Mouse (Mus musculus) limb, embryonic 15.5 days (tissue): ENCODE data around the gene Gdf11. TPM values are rescaled to one million over a fixed set of nuclear protein-coding genes. Genes with fewer than 3 reads are reported as not detected.

Experiments used
- ATAC-seq: fragments of 200-750 bp; cut with Nextera tagmentation; 2 replicates; pipeline ENCODE4 v1.8.0; 2017; ENCODE audit warnings: low read depth, moderate TSS enrichment; ENCODE audit not compliant: insufficient number of reproducible peaks, low FRiP score, low TSS enrichment
- H3K27ac ChIP-seq: fragments of 300-500 bp; sonication (generic); 2 replicates; pipeline ENCODE4 v1.5.1; 2015; ENCODE audit warnings: moderate library complexity, mild to moderate bottlenecking, inconsistent platforms
- H3K27me3 ChIP-seq: fragments of 300-500 bp; sonication (generic); 2 replicates; pipeline ENCODE4 v1.6.1; 2015; ENCODE audit warnings: inconsistent platforms
- H3K36me3 ChIP-seq: fragments of 300-500 bp; sonication (generic); 2 replicates; pipeline ENCODE4 v1.6.1; 2015; ENCODE audit warnings: inconsistent platforms
- H3K4me1 ChIP-seq: fragments of 300-500 bp; sonication (generic); 2 replicates; pipeline ENCODE4 v1.6.1; 2015; ENCODE audit warnings: inconsistent platforms
- H3K4me2 ChIP-seq: fragments of 300-500 bp; sonication (generic); 2 replicates; pipeline ENCODE4 v1.6.1; 2015; ENCODE audit warnings: mild to moderate bottlenecking, inconsistent platforms
- H3K4me3 ChIP-seq: fragments of 300-500 bp; sonication (generic); 2 replicates; pipeline ENCODE4 v1.5.1; 2015; ENCODE audit warnings: mild to moderate bottlenecking, inconsistent platforms
- H3K9ac ChIP-seq: fragments of 300-500 bp; sonication (generic); 2 replicates; pipeline ENCODE4 v1.6.1; 2015; ENCODE audit warnings: inconsistent platforms
- H3K9me3 ChIP-seq: fragments of 300-500 bp; sonication (generic); 2 replicates; pipeline ENCODE4 v1.6.1; 2016; ENCODE audit warnings: inconsistent platforms
- WGBS: fragments of 180-500 bp; shearing (Covaris S2); methylation state at CpG from one replicate; pipeline ENCODE4 v1.1.7; 2015; 5-methylcytosine and 5-hydroxymethylcytosine counted together
- polyA plus RNA-seq: library from polyadenylated mRNA; unstranded; fragments of >200 nt; fragmentation: Nextera tagmentation; extraction: Ambion mirVana; gene quantifications from 2 replicates; pipeline ENCODE4 v1.2.1, GENCODE M21; 2015

Gdf11 gene
- polyA plus RNA-seq, 1 experiment from 2014 or later: 5.9 TPM

DNA sequence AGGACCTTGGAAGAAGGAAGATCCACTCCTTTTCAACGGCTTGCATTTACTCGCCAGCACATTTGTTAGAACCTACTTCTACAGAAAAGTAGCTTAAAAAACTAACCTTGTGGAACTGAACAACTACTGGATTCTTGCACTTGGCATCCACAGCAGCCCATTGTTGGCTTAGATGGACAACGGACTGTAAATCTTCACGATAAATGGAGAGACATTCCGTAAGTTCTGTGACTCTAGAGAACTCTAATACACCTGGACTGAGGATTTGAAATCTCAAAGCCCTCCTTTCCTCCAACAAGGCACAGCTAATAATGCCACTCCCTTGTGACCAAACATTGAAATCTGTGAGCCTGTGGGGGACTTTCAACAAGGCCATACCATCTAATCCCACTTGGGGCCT is 48.3 kb downstream of the Gdf11 start:
- H3K9me3 ChIP-seq: no peaks in the 10 kb centered on the region
- no peak overlapping the region for H3K4me3 ChIP-seq
- no peak overlapping the region for H3K27ac ChIP-seq
- H3K36me3 ChIP-seq: peaks cover 57% of the 10 kb centered on the region
- no peak overlapping the region for H3K9ac ChIP-seq
- H3K27me3 ChIP-seq: no peaks in the 10 kb centered on the region
- 91% methylated on average over 5 of the region's 5 CpGs for WGBS
- H3K4me2 ChIP-seq: no peak overlapping the region
- ATAC-seq: no peak
- H3K4me1 ChIP-seq: no peaks in the 10 kb centered on the region

- no peaks in the 10 kb centered on the region for H3K27me3 ChIP-seq
- H3K4me2 ChIP-seq: no peak overlapping the region
- H3K4me3 ChIP-seq: no peak overlapping the region
- peaks cover 64% of the 10 kb centered on the region for H3K36me3 ChIP-seq
- H3K9ac ChIP-seq: no peak overlapping the region
- no peaks in the 10 kb centered on the region for H3K9me3 ChIP-seq
- H3K4me1 ChIP-seq: no peaks in the 10 kb centered on the region
- no peak overlapping the region for H3K27ac ChIP-seq
- ATAC-seq: no peak
These were observed 50.9 kb downstream of the Gdf11 start for GRCm38 (mm10) chr10:128840612-128841011.

GRCm38 (mm10) chr10:128839434-128839833 is 52.1 kb downstream of the Gdf11 start:
- Histone ChIP-seq H3K36me3 (peaks cover 63% of the 10 kb centered on the region), H3K27me3 (no peaks in the 10 kb centered on the region), H3K4me3 (no peak overlapping the region), H3K9me3 (no peaks in the 10 kb centered on the region), H3K27ac (no peak overlapping the region), H3K9ac (no peak overlapping the region), H3K4me2 (no peak overlapping the region), H3K4me1 (no peaks in the 10 kb centered on the region)
- no peak for ATAC-seq

DNA sequence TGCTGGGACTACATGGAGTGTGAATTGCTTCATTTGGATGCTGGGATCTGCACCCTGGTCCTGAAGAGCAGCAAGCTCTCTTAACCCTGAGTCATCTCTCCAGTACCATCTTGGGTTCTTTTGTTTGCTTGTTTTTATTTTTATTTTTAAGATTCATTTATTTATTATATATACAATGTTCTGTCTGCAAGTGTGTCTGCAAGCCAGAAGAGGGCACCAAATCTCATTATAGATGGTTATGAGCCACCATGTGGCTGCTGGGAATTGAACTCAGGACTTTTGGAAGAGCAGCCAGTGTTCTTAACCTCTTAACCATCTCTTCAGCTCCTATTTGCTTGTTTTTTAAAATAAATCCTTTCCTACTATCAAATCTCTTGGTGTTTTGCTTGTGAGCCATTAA is 54.1 kb downstream of the Gdf11 start:
- Histone ChIP-seq H3K27me3 (no peaks in the 10 kb centered on the region), H3K4me2 (no peak overlapping the region), H3K36me3 (peaks cover 64% of the 10 kb centered on the region), H3K27ac (no peak overlapping the region), H3K9me3 (no peaks in the 10 kb centered on the region), H3K4me3 (no peak overlapping the region), H3K9ac (no peak overlapping the region), H3K4me1 (no peaks in the 10 kb centered on the region)
- ATAC-seq: no peak

Other genes starting within 250 kb of the Gdf11 start
- gene Ikzf4, start 245.7 kb downstream of the Gdf11 start, polyA plus RNA-seq: 3.5 and 4.1 TPM in 2 replicates
- gene Suox, start 217.6 kb downstream of the Gdf11 start, polyA plus RNA-seq: 22.1 and 24.7 TPM in 2 replicates
- gene Rab5b, start 195.5 kb downstream of the Gdf11 start, polyA plus RNA-seq: 90.6 and 97.4 TPM in 2 replicates
- gene Pmel, start 187.5 kb downstream of the Gdf11 start, polyA plus RNA-seq: 6.5 and 9.5 TPM in 2 replicates
- 108 and 110 TPM in 2 replicates for gene Cdk2, start 186.7 kb downstream of the Gdf11 start, polyA plus RNA-seq
- gene Dgka, start 146.9 kb downstream of the Gdf11 start, polyA plus RNA-seq: 26.0 and 26.4 TPM in 2 replicates
- 33.7 and 34.4 TPM in 2 replicates for gene Pym1, start 143.8 kb downstream of the Gdf11 start, polyA plus RNA-seq
- 1.7 and 2.5 TPM in 2 replicates for gene Mmp19, start 100.8 kb downstream of the Gdf11 start, polyA plus RNA-seq
- gene Dnajc14, start 87.7 kb downstream of the Gdf11 start, polyA plus RNA-seq: 64.2 and 65.8 TPM in 2 replicates
- gene Tmem198b, start 87.3 kb downstream of the Gdf11 start, polyA plus RNA-seq: 24.3 and 24.4 TPM in 2 replicates
- gene Sarnp, start 74.4 kb downstream of the Gdf11 start, polyA plus RNA-seq: 180 and 182 TPM in 2 replicates
- gene Ormdl2, start 70.1 kb downstream of the Gdf11 start, polyA plus RNA-seq: 64.8 and 66.3 TPM in 2 replicates
- gene Cd63, start 9.3 kb upstream of the Gdf11 start, polyA plus RNA-seq: 1,128 and 1,135 TPM in 2 replicates
- gene Rdh5, start 31.2 kb upstream of the Gdf11 start, polyA plus RNA-seq: 13.6 and 16.8 TPM in 2 replicates
- 225 and 234 TPM in 2 replicates for gene Bloc1s1, start 32.3 kb upstream of the Gdf11 start, polyA plus RNA-seq
- gene Itga7, start 42.1 kb upstream of the Gdf11 start, polyA plus RNA-seq: 11.8 and 27.8 TPM in 2 replicates
- 0.24 and 0.32 TPM in 2 replicates for gene Mettl7b, start 69.3 kb upstream of the Gdf11 start, polyA plus RNA-seq
- not detected in 2 replicates for gene Olfr9, start 97.7 kb upstream of the Gdf11 start, polyA plus RNA-seq
- gene Olfr763, start 119.1 kb upstream of the Gdf11 start, polyA plus RNA-seq: not detected in 2 replicates
- gene Olfr764-ps1, start 148.2 kb upstream of the Gdf11 start, polyA plus RNA-seq: not detected in 2 replicates
- not detected in 2 replicates for gene Olfr765, start 158.3 kb upstream of the Gdf11 start, polyA plus RNA-seq
- gene Olfr766-ps1, start 177.3 kb upstream of the Gdf11 start, polyA plus RNA-seq: not detected in 2 replicates
- gene Olfr767, start 191.2 kb upstream of the Gdf11 start, polyA plus RNA-seq: not detected in 2 replicates
- not detected in 2 replicates for gene Olfr768, start 207.7 kb upstream of the Gdf11 start, polyA plus RNA-seq
- gene Olfr769, start 226.1 kb upstream of the Gdf11 start, polyA plus RNA-seq: not detected in 2 replicates
- gene Olfr770, start 247.3 kb upstream of the Gdf11 start, polyA plus RNA-seq: not detected in 2 replicates